Mouse (Mus musculus): ENCODE measurements around the gene Snx25. TPM values are rescaled to one million over a fixed set of nuclear protein-coding genes. Genes with fewer than 3 reads are reported as not detected.
"Not testable (repeated sequence)": the region's sequence is repeated elsewhere in the genome, so short reads cannot be mapped to it uniquely, and the experiment has no call there.

The Snx25 gene
- polyA plus RNA-seq, 1 experiment from 2014 or later: 10.6 TPM

DNA sequence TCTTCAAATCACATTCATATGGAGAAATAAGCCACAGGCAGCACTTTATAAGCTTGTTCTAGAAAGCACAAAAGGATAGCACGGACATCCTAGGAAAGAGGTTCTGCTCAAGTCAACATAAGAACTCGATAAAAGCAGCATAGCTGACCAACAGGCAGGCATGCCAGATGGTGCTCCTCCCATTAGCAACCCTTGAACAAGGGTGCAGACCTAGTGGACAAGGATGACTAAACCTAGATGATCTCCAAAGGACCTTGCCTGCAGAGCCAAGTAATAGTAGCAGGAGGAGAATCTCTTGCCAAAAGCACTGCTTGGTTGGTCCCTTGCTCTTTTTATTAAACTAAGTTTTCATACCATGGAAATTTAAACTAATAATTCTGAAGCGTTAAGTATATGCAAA lies 32.8 kb downstream of the Snx25 start:
- no peaks in the 10 kb centered on the region for H3K4me1 ChIP-seq (replicated peaks; ENCODE audit: control insufficient read depth, insufficient read depth, low read length)
- H3K27me3 ChIP-seq (replicated peaks; ENCODE audit: control insufficient read depth, insufficient read depth, low read length): no peaks in the 10 kb centered on the region
- no peak overlapping the region for H3K27ac ChIP-seq (ENCODE audit: low read depth, low read length)
- H3K4me3 ChIP-seq (ENCODE audit: low read depth, low read length): no peak overlapping the region
- no peak overlapping the region for H3K9ac ChIP-seq (ENCODE audit: low read depth, low read length)
- H3K36me3 ChIP-seq (ENCODE audit: control insufficient read depth, insufficient read depth, low read length): no peaks in the 10 kb centered on the region
- H3K9me3 ChIP-seq (ENCODE audit: control insufficient read depth, low read length): no peaks in the 10 kb centered on the region
- WGBS: 89% methylated on average over 3 of the region's 3 CpGs
- no peak overlapping the region for H3K4me2 ChIP-seq
- DNase-seq (ENCODE audit: low spot score) (no peak), ATAC-seq (replicated peaks; ENCODE audit: low FRiP score) (no peak)

DNA sequence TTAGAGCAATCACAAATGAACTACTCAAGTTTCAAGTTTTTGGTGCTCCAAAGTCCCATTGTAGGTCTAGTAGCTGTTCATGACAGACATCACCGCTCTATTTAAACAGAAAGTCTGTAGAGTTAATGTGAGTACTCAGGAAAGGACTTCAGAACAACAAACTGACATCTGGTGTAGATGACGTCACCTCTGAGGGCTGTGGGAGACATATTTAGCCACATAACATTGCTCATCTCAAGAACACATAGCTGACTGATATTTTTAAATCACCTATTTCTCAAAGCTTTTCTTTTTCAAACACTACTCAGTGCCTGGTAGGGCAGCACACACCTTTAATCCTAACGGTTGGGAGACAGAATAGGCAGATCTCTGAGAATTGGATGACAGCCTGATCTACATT lies 34.8 kb downstream of the Snx25 start:
- 80% methylated on average over 3 of the region's 3 CpGs for WGBS
- no peak for ATAC-seq (replicated peaks; ENCODE audit: low FRiP score)
- H3K27me3 ChIP-seq (replicated peaks; ENCODE audit: control insufficient read depth, insufficient read depth, low read length): no peaks in the 10 kb centered on the region

DNA sequence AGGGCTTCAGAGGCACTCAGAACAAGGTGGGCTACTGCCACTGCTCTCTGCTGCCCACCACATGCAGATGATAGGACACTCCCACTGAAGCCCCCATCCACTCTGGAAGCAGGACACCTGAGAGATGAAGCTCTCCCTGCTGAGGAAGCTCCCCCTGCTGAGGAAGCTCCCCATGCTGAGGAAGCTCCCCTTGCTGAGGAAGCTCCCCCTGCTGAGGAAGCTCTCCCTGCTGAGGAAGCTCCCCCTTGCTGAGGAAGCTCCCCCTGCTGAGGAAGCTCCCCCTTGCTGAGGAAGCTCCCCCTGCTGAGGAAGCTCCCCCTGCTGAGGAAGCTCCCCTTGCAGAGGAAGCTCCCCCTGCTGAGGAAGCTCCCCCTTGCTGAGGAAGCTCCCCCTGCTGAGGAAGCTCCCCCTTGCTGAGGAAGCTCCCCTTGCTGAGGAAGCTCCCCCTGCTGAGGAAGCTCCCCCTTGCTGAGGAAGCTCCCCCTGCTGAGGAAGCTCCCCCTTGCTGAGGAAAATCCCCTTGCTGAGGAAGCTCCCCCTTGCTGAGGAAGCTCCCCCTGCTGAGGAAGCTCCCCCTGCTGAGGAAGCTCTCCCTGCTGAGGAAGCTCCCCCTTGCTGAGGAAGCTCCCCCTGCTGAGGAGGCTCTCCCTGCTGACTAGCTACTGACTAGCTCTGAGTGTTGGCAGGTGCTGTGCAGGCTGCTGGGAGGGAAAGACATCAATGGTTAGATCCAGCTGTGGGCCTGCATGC lies 38.4 kb downstream of the Snx25 start:
- not testable (repeated sequence) for H3K4me3 ChIP-seq (ENCODE audit: low read depth, low read length); H3K27ac ChIP-seq (ENCODE audit: low read depth, low read length); H3K27me3 ChIP-seq (replicated peaks; ENCODE audit: control insufficient read depth, insufficient read depth, low read length); ATAC-seq (replicated peaks; ENCODE audit: low FRiP score); H3K36me3 ChIP-seq (ENCODE audit: control insufficient read depth, insufficient read depth, low read length); H3K9ac ChIP-seq (ENCODE audit: low read depth, low read length); H3K4me1 ChIP-seq (replicated peaks; ENCODE audit: control insufficient read depth, insufficient read depth, low read length); DNase-seq (ENCODE audit: low spot score); H3K4me2 ChIP-seq; H3K9me3 ChIP-seq (ENCODE audit: control insufficient read depth, low read length)

More for the DNA sequence above, 34.8 kb downstream of the Snx25 start:
- no peak overlapping the region for H3K4me2 ChIP-seq
- no peaks in the 10 kb centered on the region for H3K4me1 ChIP-seq (replicated peaks; ENCODE audit: control insufficient read depth, insufficient read depth, low read length)
- no peak for DNase-seq (ENCODE audit: low spot score)
- no peaks in the 10 kb centered on the region for H3K36me3 ChIP-seq (ENCODE audit: control insufficient read depth, insufficient read depth, low read length)
- H3K9me3 ChIP-seq (ENCODE audit: control insufficient read depth, low read length): no peaks in the 10 kb centered on the region
- no peak overlapping the region for H3K27ac ChIP-seq (ENCODE audit: low read depth, low read length)
- no peak overlapping the region for H3K4me3 ChIP-seq (ENCODE audit: low read depth, low read length)
- no peak overlapping the region for H3K9ac ChIP-seq (ENCODE audit: low read depth, low read length)

DNA sequence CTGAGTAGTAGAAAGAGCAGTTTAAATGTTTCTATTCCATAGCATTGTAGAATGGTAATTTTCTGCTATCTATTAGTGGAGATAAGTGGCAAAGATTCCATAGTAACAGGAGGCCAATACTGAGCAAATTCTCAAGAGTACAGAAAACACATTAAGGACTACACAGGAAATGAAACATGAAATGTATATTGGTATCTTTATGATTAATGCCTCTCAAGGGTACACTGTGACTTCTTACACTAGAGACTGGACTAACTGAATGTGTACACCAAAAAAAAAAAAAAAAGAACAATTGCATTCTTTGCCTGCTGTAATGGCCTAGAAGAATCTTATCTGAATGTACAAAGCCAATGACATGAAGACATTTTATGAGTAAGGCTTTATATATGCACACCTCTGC lies 44.3 kb downstream of the Snx25 start:
- Histone ChIP-seq H3K4me1 (replicated peaks; ENCODE audit: control insufficient read depth, insufficient read depth, low read length) (no peaks in the 10 kb centered on the region), H3K27me3 (replicated peaks; ENCODE audit: control insufficient read depth, insufficient read depth, low read length) (no peaks in the 10 kb centered on the region), H3K27ac (ENCODE audit: low read depth, low read length) (no peak overlapping the region), H3K4me2 (no peak overlapping the region), H3K4me3 (ENCODE audit: low read depth, low read length) (no peak overlapping the region), H3K9me3 (ENCODE audit: control insufficient read depth, low read length) (no peaks in the 10 kb centered on the region), H3K36me3 (ENCODE audit: control insufficient read depth, insufficient read depth, low read length) (peaks cover 5% of the 10 kb centered on the region), H3K9ac (ENCODE audit: low read depth, low read length) (no peak overlapping the region)
- DNase-seq (ENCODE audit: low spot score) (no peak), ATAC-seq (replicated peaks; ENCODE audit: low FRiP score) (no peak)

DNA sequence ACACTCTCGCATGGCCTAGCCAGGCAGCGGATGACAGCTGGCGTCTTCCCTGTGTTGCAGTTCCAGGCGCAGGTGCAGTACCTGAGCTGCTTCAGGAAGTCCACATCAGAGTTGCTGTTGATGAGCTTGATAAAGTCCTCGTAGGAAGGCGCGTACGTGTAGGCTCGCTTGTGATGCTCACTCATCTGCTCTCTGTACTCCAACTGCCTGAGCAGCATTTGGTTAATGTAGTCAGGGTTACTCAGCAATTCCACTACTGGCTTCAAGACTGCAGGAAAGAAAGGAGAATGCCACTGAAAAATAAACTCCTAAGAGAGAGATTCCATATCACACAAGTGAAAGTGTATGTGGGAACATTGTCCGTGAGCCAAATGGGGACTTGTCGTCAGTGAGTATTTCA lies 48.5 kb downstream of the Snx25 start:
- H3K4me2 ChIP-seq: no peak overlapping the region
- 92% methylated on average over 11 of the region's 11 CpGs for WGBS
- ATAC-seq (replicated peaks; ENCODE audit: low FRiP score) (no peak), DNase-seq (ENCODE audit: low spot score) (no peak)
- no peak overlapping the region for H3K4me3 ChIP-seq (ENCODE audit: low read depth, low read length)
- no peak overlapping the region for H3K9ac ChIP-seq (ENCODE audit: low read depth, low read length)
- H3K27ac ChIP-seq (ENCODE audit: low read depth, low read length): no peak overlapping the region
- no peaks in the 10 kb centered on the region for H3K4me1 ChIP-seq (replicated peaks; ENCODE audit: control insufficient read depth, insufficient read depth, low read length)
- peaks cover 12% of the 10 kb centered on the region for H3K36me3 ChIP-seq (ENCODE audit: control insufficient read depth, insufficient read depth, low read length)
- peaks cover 2% of the 10 kb centered on the region; the same call in 1 of the 2 replicates for H3K9me3 ChIP-seq (ENCODE audit: control insufficient read depth, low read length)
- H3K27me3 ChIP-seq (replicated peaks; ENCODE audit: control insufficient read depth, insufficient read depth, low read length): no peaks in the 10 kb centered on the region

DNA sequence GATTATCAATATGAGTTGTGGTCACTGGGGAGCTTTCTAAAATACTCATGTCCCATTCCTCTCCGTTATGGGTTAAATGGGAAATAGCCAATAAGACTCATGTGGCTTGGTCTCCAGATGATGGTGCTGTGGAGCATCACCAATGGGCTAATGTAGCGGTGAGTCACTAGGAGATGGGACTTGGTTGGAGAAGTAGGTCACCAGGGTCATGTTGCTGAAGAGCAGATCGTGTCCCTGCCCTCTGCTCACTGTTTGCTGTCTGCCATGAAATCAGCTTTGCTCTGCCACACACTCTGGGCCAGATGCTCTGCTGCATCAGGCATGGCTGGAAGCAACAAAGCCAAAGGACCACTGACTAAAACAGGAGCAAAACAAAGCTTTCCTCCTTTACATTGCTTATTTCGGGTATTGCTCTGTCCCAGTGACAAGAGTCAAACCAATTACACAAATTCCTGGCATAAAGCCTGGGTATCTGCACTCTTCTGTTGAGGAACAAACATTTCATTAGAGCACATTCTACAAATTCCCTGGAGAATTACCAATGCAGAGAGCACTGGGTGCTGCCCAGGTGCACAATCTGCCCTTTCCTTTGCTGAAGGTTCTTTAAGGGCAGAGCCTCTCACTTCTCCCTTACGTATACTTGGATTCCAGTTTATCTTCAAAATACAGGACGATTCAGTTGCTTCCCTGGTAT lies 59.1 kb downstream of the Snx25 start:
- no peak overlapping the region for H3K27ac ChIP-seq (ENCODE audit: low read depth, low read length)
- no peaks in the 10 kb centered on the region for H3K9me3 ChIP-seq (ENCODE audit: control insufficient read depth, low read length)
- H3K36me3 ChIP-seq (ENCODE audit: control insufficient read depth, insufficient read depth, low read length): no peaks in the 10 kb centered on the region
- no peak for DNase-seq (ENCODE audit: low spot score)
- no peak overlapping the region for H3K4me3 ChIP-seq (ENCODE audit: low read depth, low read length)
- WGBS: 78% methylated on average over 6 of the region's 6 CpGs
- no peak overlapping the region for H3K9ac ChIP-seq (ENCODE audit: low read depth, low read length)
- no peak overlapping the region for H3K4me2 ChIP-seq
- no peaks in the 10 kb centered on the region for H3K4me1 ChIP-seq (replicated peaks; ENCODE audit: control insufficient read depth, insufficient read depth, low read length)
- no peaks in the 10 kb centered on the region for H3K27me3 ChIP-seq (replicated peaks; ENCODE audit: control insufficient read depth, insufficient read depth, low read length)
- ATAC-seq (replicated peaks; ENCODE audit: low FRiP score): no peak

DNA sequence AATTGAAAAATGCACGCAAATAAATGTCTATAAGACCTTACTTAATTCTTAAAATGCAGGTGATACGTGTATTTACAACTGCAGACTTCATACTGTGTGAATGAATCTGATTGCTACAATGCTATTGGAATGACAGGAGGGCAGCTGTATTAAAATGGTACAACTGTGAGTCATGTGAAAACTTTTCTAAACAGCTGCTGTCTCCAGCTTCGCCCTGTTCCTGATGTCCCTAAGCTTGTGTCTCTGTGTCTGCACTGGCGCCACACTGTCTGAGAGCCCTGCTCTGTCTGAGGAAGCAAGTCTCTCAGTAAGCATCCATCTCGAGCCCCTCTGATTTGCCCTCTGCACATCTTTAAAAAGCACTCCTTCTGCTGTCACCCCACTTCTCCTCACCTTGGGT lies 68.8 kb downstream of the Snx25 start:
- no peaks in the 10 kb centered on the region for H3K9me3 ChIP-seq (ENCODE audit: control insufficient read depth, low read length)
- no peak overlapping the region for H3K4me3 ChIP-seq (ENCODE audit: low read depth, low read length)
- H3K27ac ChIP-seq (ENCODE audit: low read depth, low read length): no peak overlapping the region
- 80% methylated on average over 5 of the region's 5 CpGs for WGBS
- no peaks in the 10 kb centered on the region for H3K36me3 ChIP-seq (ENCODE audit: control insufficient read depth, insufficient read depth, low read length)
- DNase-seq (ENCODE audit: low spot score) (no peak), ATAC-seq (replicated peaks; ENCODE audit: low FRiP score) (no peak)
- no peaks in the 10 kb centered on the region for H3K4me1 ChIP-seq (replicated peaks; ENCODE audit: control insufficient read depth, insufficient read depth, low read length)
- H3K27me3 ChIP-seq (replicated peaks; ENCODE audit: control insufficient read depth, insufficient read depth, low read length): no peaks in the 10 kb centered on the region
- no peak overlapping the region for H3K9ac ChIP-seq (ENCODE audit: low read depth, low read length)
- no peak overlapping the region for H3K4me2 ChIP-seq

DNA sequence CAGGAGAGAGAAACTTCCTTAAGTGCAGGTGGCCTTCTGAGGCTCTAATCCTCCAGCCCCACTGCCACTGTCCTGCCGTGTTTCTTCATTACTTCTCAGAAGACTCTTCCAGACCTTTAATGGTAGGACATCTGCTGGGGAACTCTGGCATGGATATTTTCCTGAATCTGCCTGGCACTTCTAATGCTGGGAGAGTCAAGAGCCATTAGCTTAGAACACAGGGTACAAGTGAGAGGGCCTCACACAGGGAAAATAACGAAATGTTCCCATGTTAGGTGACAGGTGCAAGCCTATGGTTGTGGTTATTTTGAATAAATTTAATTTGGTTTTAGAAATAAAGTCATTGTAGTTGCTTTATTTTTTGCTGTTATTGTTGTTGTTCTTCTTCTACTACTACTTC lies 70.9 kb downstream of the Snx25 start:
- no peak overlapping the region for H3K4me2 ChIP-seq
- 79% methylated on average over 2 of the region's 2 CpGs for WGBS
- H3K4me3 ChIP-seq (ENCODE audit: low read depth, low read length): no peak overlapping the region

DNA sequence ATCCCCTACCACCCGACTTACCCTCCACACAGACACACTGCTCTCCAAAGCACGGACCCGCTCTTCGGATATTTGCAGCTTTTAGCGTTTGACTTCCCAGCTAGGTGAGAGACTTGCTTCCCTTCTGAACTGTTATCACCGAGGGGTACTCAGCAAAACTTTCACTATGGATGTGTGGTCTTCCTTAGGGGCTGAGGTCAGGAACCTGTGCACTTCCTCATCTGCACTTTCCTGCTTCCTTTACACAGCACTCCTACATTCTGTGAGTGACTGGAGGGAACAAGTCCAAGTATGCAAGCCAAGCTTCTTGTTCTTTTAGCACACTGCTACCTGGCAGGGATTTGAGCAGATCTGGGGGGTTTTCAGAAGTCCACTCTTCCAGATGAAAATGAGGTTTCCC lies 73.1 kb downstream of the Snx25 start:
- Histone ChIP-seq H3K9me3 (ENCODE audit: control insufficient read depth, low read length) (no peaks in the 10 kb centered on the region), H3K36me3 (ENCODE audit: control insufficient read depth, insufficient read depth, low read length) (no peaks in the 10 kb centered on the region), H3K9ac (ENCODE audit: low read depth, low read length) (no peak overlapping the region), H3K27me3 (replicated peaks; ENCODE audit: control insufficient read depth, insufficient read depth, low read length) (no peaks in the 10 kb centered on the region), H3K4me2 (no peak overlapping the region), H3K27ac (ENCODE audit: low read depth, low read length) (no peak overlapping the region), H3K4me3 (ENCODE audit: low read depth, low read length) (no peak overlapping the region), H3K4me1 (replicated peaks; ENCODE audit: control insufficient read depth, insufficient read depth, low read length) (no peaks in the 10 kb centered on the region)
- 65% methylated on average over 6 of the region's 6 CpGs for WGBS
- DNase-seq (ENCODE audit: low spot score) (no peak), ATAC-seq (replicated peaks; ENCODE audit: low FRiP score) (no peak)

More for the DNA sequence above, 70.9 kb downstream of the Snx25 start:
- Histone ChIP-seq H3K4me1 (replicated peaks; ENCODE audit: control insufficient read depth, insufficient read depth, low read length) (no peaks in the 10 kb centered on the region), H3K27ac (ENCODE audit: low read depth, low read length) (no peak overlapping the region), H3K9me3 (ENCODE audit: control insufficient read depth, low read length) (no peaks in the 10 kb centered on the region), H3K27me3 (replicated peaks; ENCODE audit: control insufficient read depth, insufficient read depth, low read length) (no peaks in the 10 kb centered on the region), H3K9ac (ENCODE audit: low read depth, low read length) (no peak overlapping the region), H3K36me3 (ENCODE audit: control insufficient read depth, insufficient read depth, low read length) (no peaks in the 10 kb centered on the region)
- ATAC-seq (replicated peaks; ENCODE audit: low FRiP score) (no peak), DNase-seq (ENCODE audit: low spot score) (no peak)
